ENCODE assay signal across 22 mouse cellular contexts in genomic region chr13:97412151-97412550, GRCm38 (mm10).
DNase-seq lines count a peak whose midpoint lies in the region; ATAC-seq and TF ChIP-seq lines count a peak whose summit lies in the region.
"Had no signal": no experiment of that assay in that cellular context is flagged by ENCODE, and none has a peak within 500 bp of the region (broad histone marks: within the 10 kb centered on the region; RNA-seq: fewer than 3 reads in every experiment).

No protein-coding gene starts in this region.

- H3K4me1 ChIP-seq in hindbrain, postnatal 0 days (ENCODE audit: insufficient read depth, low read length): 0 out of 2 replicates have a peak, but pooled peaks cover 13% of the 10 kb centered on the region
- H3K4me1 ChIP-seq in hindbrain, embryonic 10.5 days (replicated peaks): peaks cover 28% of the 10 kb centered on the region
- H3K4me1 ChIP-seq: intestine, embryonic 15.5 days had no signal

- ATAC-seq in hindbrain, postnatal 0 days: no peak
- ATAC-seq: activated CD4-positive, CD25-positive, alpha-beta regulatory T cell, adult 4 months; forebrain, embryonic 14.5 days; intestine, embryonic 15.5 days; Patski had no signal

- no peak overlapping the region for H3K27ac ChIP-seq in hindbrain, postnatal 0 days
- H3K27ac ChIP-seq in hindbrain, embryonic 10.5 days: no peak overlapping the region
- H3K27ac ChIP-seq: embryonic facial prominence, embryonic 10.5 days; gastrocnemius, adult 2 months; heart, embryonic 13.5 days; hindbrain, embryonic 13.5 days; intestine, embryonic 15.5 days had no signal

- no peak overlapping the region for H3K4me3 ChIP-seq in hindbrain, postnatal 0 days (ENCODE audit: low read length)
- no peak overlapping the region for H3K4me3 ChIP-seq in hindbrain, embryonic 10.5 days
- H3K4me3 ChIP-seq: embryonic facial prominence, embryonic 10.5 days; gastrocnemius, adult 2 months; heart, embryonic 13.5 days; hindbrain, embryonic 13.5 days; intestine, embryonic 15.5 days had no signal

- no peaks in the 10 kb centered on the region for H3K9me3 ChIP-seq in hindbrain, postnatal 0 days (ENCODE audit: low read length)
- no peaks in the 10 kb centered on the region for H3K9me3 ChIP-seq in hindbrain, embryonic 10.5 days
- H3K9me3 ChIP-seq: embryonic facial prominence, embryonic 10.5 days; heart, embryonic 13.5 days; hindbrain, embryonic 13.5 days; intestine, embryonic 15.5 days had no signal

- no peak overlapping the region for H3K9ac ChIP-seq in hindbrain, postnatal 0 days (replicated peaks; ENCODE audit: low read length)
- H3K9ac ChIP-seq: heart, embryonic 13.5 days; hindbrain, embryonic 13.5 days; intestine, embryonic 15.5 days had no signal

- 65% methylated on average over 4 of the region's 4 CpGs for WGBS in hindbrain, postnatal 0 days
- 86% methylated on average over 4 of the region's 4 CpGs for WGBS in hindbrain, embryonic 10.5 days

- H3K27me3 ChIP-seq in hindbrain, postnatal 0 days (ENCODE audit: insufficient read depth, low read length): no peaks in the 10 kb centered on the region
- H3K27me3 ChIP-seq in hindbrain, embryonic 10.5 days (ENCODE audit: insufficient read depth, poor library complexity, severe bottlenecking): peaks cover 1% of the 10 kb centered on the region; the same call in 1 of the 2 replicates
- H3K27me3 ChIP-seq: hindbrain, embryonic 13.5 days; intestine, embryonic 15.5 days; Patski had no signal

- no peaks in the 10 kb centered on the region for H3K36me3 ChIP-seq in hindbrain, postnatal 0 days (ENCODE audit: insufficient read depth, low read length)
- H3K36me3 ChIP-seq in hindbrain, embryonic 10.5 days: no peaks in the 10 kb centered on the region
- H3K36me3 ChIP-seq: embryonic facial prominence, embryonic 10.5 days; heart, embryonic 13.5 days; hindbrain, embryonic 13.5 days; intestine, embryonic 15.5 days had no signal

- no peak overlapping the region for H3K4me2 ChIP-seq in hindbrain, postnatal 0 days (ENCODE audit: low read depth, low read length)
- H3K4me2 ChIP-seq: heart, embryonic 13.5 days; hindbrain, embryonic 13.5 days; intestine, embryonic 15.5 days had no signal

- TF ChIP-seq CTCF in hindbrain, postnatal 0 days (IDR thresholded peaks at IDR 0.05; ENCODE audit: low read depth): no peak

- peak; percentile 66 to 75 for DNase-seq in cerebellum, postnatal 14 days
- DNase-seq in cerebellum, adult 18-20 months: no peak
- peak; percentile 57 for DNase-seq in hindbrain, postnatal 0 days (ENCODE audit: low spot score)
- no peak for DNase-seq in hindbrain, embryonic 10.5 days (ENCODE audit: low spot score)
- peak; percentile 51 to 56 for DNase-seq in right cerebral cortex, postnatal 10 days (ENCODE audit: low spot score in 2 of 2)
- no peak for DNase-seq in right cerebral cortex, postnatal 4 days
- DNase-seq in adipocyte (ENCODE audit: low spot score): peak; percentile 10
- no peak for DNase-seq in spleen, adult 18-20 months
- DNase-seq: adrenal gland, adult 2 months; adrenal gland, postnatal 25 days; cerebellum, postnatal 36 days; gastrocnemius, adult 2 months; gastrocnemius, postnatal 25 days; heart, postnatal 36 days; kidney, adult 2 months had no signal

Comparison
In these comparisons a context has a peak if more than half of its experiments do, and no peak if none do; other contexts are left out.
1. DNase-seq: peak in cerebellum, postnatal 14 days (2 of 2), hindbrain, postnatal 0 days (single experiment), right cerebral cortex, postnatal 10 days (2 of 2) and adipocyte (single experiment); none in cerebellum, adult 18-20 months (0 of 2), hindbrain, embryonic 10.5 days (single experiment), right cerebral cortex, postnatal 4 days (single experiment) and spleen, adult 18-20 months (0 of 2).